Mouse (Mus musculus) lung, postnatal 0 days (tissue): ENCODE results near the gene Scn11a. TPM values are rescaled to one million over a fixed set of nuclear protein-coding genes. Genes with fewer than 3 reads are reported as not detected.

Experiments
- ATAC-seq: fragments of 200-750 bp; cut with Nextera tagmentation; 2 replicates; pipeline ENCODE4 v1.8.0; 2017; ENCODE audit warnings: moderate library complexity
- DNase-seq: peaks from one replicate; pipeline ENCODE4 v3.0.0-alpha.2; 2016; ENCODE audit warnings: low spot score
- H3K27ac ChIP-seq: fragments of 300-500 bp; sonication (generic); 2 replicates; pipeline ENCODE4 v1.5.1; 2014; ENCODE audit warnings: antibody characterized with exemption, mild to moderate bottlenecking, low read length, mixed read lengths
- H3K27me3 ChIP-seq: fragments of 300-500 bp; sonication (generic); replicated peaks from 2 replicates; pipeline ENCODE4 v1.6.1; 2014; ENCODE audit warnings: low read length, mixed read lengths; ENCODE audit not compliant: insufficient read depth
- H3K36me3 ChIP-seq: fragments of 300-500 bp; sonication (generic); 2 replicates; pipeline ENCODE4 v1.6.1; 2014; ENCODE audit warnings: low read length, mixed read lengths; ENCODE audit not compliant: insufficient read depth
- H3K4me1 ChIP-seq: fragments of 300-500 bp; sonication (generic); 2 replicates; pipeline ENCODE4 v1.6.1; 2014; ENCODE audit warnings: antibody characterized with exemption, low read depth, low read length, mixed read lengths; ENCODE audit not compliant: insufficient read depth
- H3K4me2 ChIP-seq: fragments of 300-500 bp; sonication (generic); replicated peaks from 2 replicates; pipeline ENCODE4 v1.6.1; 2014; ENCODE audit warnings: low read depth, mild to moderate bottlenecking, low read length, moderate library complexity, mixed read lengths
- H3K4me3 ChIP-seq: fragments of 300-500 bp; sonication (generic); 2 replicates; pipeline ENCODE4 v1.5.1; 2014; ENCODE audit warnings: low read depth, low read length
- H3K9ac ChIP-seq: fragments of 300-500 bp; sonication (generic); replicated peaks from 2 replicates; pipeline ENCODE4 v1.6.1; 2014; ENCODE audit warnings: low read depth, mild to moderate bottlenecking
- H3K9me3 ChIP-seq: fragments of 300-500 bp; sonication (generic); 2 replicates; pipeline ENCODE4 v1.6.1; 2016; ENCODE audit warnings: low read length, mixed read lengths
- CTCF ChIP-seq: IDR thresholded peaks from 2 replicates; pipeline ENCODE4 v1.5.1; 2016; ENCODE audit warnings: antibody characterized with exemption, mild to moderate bottlenecking
- EP300 ChIP-seq: IDR thresholded peaks from 2 replicates; pipeline ENCODE4 v1.6.1; 2016; ENCODE audit warnings: antibody characterized with exemption, mild to moderate bottlenecking, control low read depth
- WGBS: fragments of 180-500 bp; shearing (Covaris S2); extraction: QIAGEN DNeasy Blood & Tissue Kit; methylation state at CpG from one replicate; pipeline ENCODE4 v1.1.7; 2014; 5-methylcytosine and 5-hydroxymethylcytosine counted together
- polyA plus RNA-seq: library from polyadenylated mRNA; unstranded; fragments of >200 nt; fragmentation: Nextera tagmentation; extraction: Ambion mirVana; gene quantifications from 2 replicates; pipeline ENCODE4 v1.2.1, GENCODE M21; 2015

Scn11a gene
- polyA plus RNA-seq, 1 experiment from 2014 or later = not detected

DNA sequence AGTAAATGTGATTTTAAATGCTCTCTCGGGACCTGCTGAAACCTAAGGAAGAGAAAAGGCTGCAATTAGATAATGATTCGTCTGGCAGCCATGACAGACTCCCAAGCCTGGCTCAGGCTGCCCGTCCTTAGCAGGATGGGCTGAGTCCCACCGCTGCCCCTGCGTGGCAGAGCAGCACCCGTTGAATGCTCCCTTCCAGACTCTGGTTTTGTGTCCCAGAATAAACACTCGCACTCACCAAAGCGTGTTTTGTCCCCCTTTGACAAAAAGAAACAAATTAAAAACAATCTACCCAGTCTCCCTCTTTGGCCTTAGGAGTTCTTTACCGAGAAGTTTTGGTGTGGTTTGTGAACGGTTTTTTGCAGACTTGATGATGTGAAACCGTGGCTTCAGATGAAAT is 106.0 kb downstream of the Scn11a start, which contains the start of gene Scn10a:
Gene Scn10a, minus strand, starts transcription at position 101 of the 400 bp plus-strand sequence.
- no peak within 1 kb of the TSS for H3K4me2 ChIP-seq
- no peak within 1 kb of the TSS for H3K9ac ChIP-seq
- no peak within 1 kb of the TSS for H3K27ac ChIP-seq
- no peaks in the 10 kb centered on the region for H3K27me3 ChIP-seq
- TF ChIP-seq CTCF (no peak), EP300 (no peak)
- no peaks in the 10 kb centered on the region for H3K9me3 ChIP-seq
- WGBS = 76% methylated on average over 11 of the region's 11 CpGs
- H3K4me3 ChIP-seq = no peak within 1 kb of the TSS
- DNase-seq (no peak), ATAC-seq (no peak)
- no peaks in the 10 kb centered on the region for H3K4me1 ChIP-seq
- H3K36me3 ChIP-seq = no peaks in the 10 kb centered on the region

DNA sequence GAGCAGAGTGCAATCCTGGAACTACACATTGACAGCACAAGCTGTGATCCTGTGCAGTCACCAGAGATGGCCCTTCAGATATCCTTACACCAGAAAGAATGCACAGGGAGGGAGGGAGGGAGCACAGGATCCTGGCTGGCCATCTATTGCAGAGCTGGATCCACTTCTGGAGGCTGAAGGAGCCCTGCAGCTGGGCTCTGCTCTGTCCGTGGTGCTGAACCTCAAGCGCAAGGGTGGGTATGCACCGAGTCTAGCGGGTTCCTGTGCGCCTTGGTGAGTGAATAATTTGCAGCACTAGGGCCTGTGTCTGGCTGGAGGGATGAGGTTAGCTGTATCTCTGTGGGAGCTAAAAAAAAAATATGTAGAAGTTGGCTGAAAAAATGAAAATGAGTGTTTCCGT is 118.6 kb downstream of the Scn11a start:
- Histone ChIP-seq H3K36me3 (no peaks in the 10 kb centered on the region), H3K4me3 (no peak overlapping the region), H3K4me1 (no peaks in the 10 kb centered on the region), H3K4me2 (no peak overlapping the region), H3K27me3 (no peaks in the 10 kb centered on the region), H3K27ac (no peak overlapping the region), H3K9me3 (no peaks in the 10 kb centered on the region), H3K9ac (no peak overlapping the region)
- DNase-seq (peak; percentile 83), ATAC-seq (peak; percentile 72)
- WGBS = 11% methylated on average over 6 of the region's 6 CpGs
- TF ChIP-seq EP300 = no peak
- no peak for TF ChIP-seq CTCF

Other genes starting within 250 kb of the Scn11a start
- gene Scn5a, start 246.4 kb downstream of the Scn11a start, polyA plus RNA-seq = 0.23 and 0.32 TPM in 2 replicates
- gene Scn10a, start 106.1 kb downstream of the Scn11a start, polyA plus RNA-seq = 0.02 TPM in 2 replicates
- gene Wdr48, start 69.4 kb upstream of the Scn11a start, polyA plus RNA-seq = 27.8 and 30.3 TPM in 2 replicates
- gene Gorasp1, start 112.1 kb upstream of the Scn11a start, polyA plus RNA-seq = 16.5 and 16.7 TPM in 2 replicates
- 1.8 and 2.3 TPM in 2 replicates for gene Ttc21a, start 112.2 kb upstream of the Scn11a start, polyA plus RNA-seq
- gene Csrnp1, start 159.2 kb upstream of the Scn11a start, polyA plus RNA-seq = 9.4 and 10.5 TPM in 2 replicates
- 0.21 and 0.35 TPM in 2 replicates for gene Xirp1, start 198.1 kb upstream of the Scn11a start, polyA plus RNA-seq
- gene Cx3cr1, start 244.4 kb upstream of the Scn11a start, polyA plus RNA-seq = 8.0 and 9.3 TPM in 2 replicates